Mouse (Mus musculus) neural tube, embryonic 11.5 days (tissue): Measurements from ENCODE around the gene Phf14. TPM values are rescaled to one million over a fixed set of nuclear protein-coding genes. Genes with fewer than 3 reads are reported as not detected.

Experiments used
- ATAC-seq: fragments of 200-750 bp; cut with Nextera tagmentation; 2 replicates; pipeline ENCODE4 v1.8.0; 2017; ENCODE audit warnings: moderate number of reproducible peaks, mild to moderate bottlenecking, moderate TSS enrichment, moderate library complexity; ENCODE audit not compliant: insufficient read depth, low FRiP score, low TSS enrichment
- DNase-seq: peaks from one replicate; pipeline ENCODE4 v3.0.0-alpha.2; 2015; ENCODE audit warnings: low spot score
- H3K27ac ChIP-seq: fragments of 300-500 bp; sonication (generic); 2 replicates; pipeline ENCODE4 v1.5.1; 2014; ENCODE audit warnings: low read depth, mild to moderate bottlenecking, low read length
- H3K27me3 ChIP-seq: fragments of 300-500 bp; sonication (generic); 2 replicates; pipeline ENCODE4 v1.6.1; 2014; ENCODE audit warnings: mild to moderate bottlenecking, low read length, mixed read lengths; ENCODE audit not compliant: control insufficient read depth, insufficient read depth
- H3K36me3 ChIP-seq: fragments of 300-500 bp; sonication (generic); 2 replicates; pipeline ENCODE4 v1.6.1; 2014; ENCODE audit warnings: mild to moderate bottlenecking, low read length, moderate library complexity, mixed read lengths; ENCODE audit not compliant: control insufficient read depth, insufficient read depth
- H3K4me1 ChIP-seq: fragments of 300-500 bp; sonication (generic); 2 replicates; pipeline ENCODE4 v1.6.1; 2014; ENCODE audit warnings: low read length, mixed read lengths; ENCODE audit not compliant: control insufficient read depth, insufficient read depth
- H3K4me2 ChIP-seq: fragments of 300-500 bp; sonication (generic); 2 replicates; pipeline ENCODE4 v1.6.1; 2014; ENCODE audit warnings: low read depth, mild to moderate bottlenecking, moderate library complexity
- H3K4me3 ChIP-seq: fragments of 300-500 bp; sonication (generic); 2 replicates; pipeline ENCODE4 v1.5.1; 2014; ENCODE audit warnings: low read depth, low read length
- H3K9ac ChIP-seq: fragments of 300-500 bp; sonication (generic); 2 replicates; pipeline ENCODE4 v1.6.1; 2014; ENCODE audit warnings: mild to moderate bottlenecking, low read length
- H3K9me3 ChIP-seq: fragments of 300-500 bp; sonication (generic); 2 replicates; pipeline ENCODE4 v1.6.1; 2016; ENCODE audit warnings: low read length; ENCODE audit not compliant: control insufficient read depth
- WGBS: fragments of 180-500 bp; shearing (Covaris S2); extraction: QIAGEN DNeasy Blood & Tissue Kit; methylation state at CpG from one replicate; pipeline ENCODE4 v1.1.7; 2014; 5-methylcytosine and 5-hydroxymethylcytosine counted together
- polyA plus RNA-seq: library from polyadenylated mRNA; unstranded; fragments of >200 nt; fragmentation: Nextera tagmentation; extraction: Ambion mirVana; gene quantifications from 2 replicates; pipeline ENCODE4 v1.2.1, GENCODE M21; 2014

The Phf14 gene
- polyA plus RNA-seq, 1 experiment from 2014 or later, result 84.9 TPM

DNA sequence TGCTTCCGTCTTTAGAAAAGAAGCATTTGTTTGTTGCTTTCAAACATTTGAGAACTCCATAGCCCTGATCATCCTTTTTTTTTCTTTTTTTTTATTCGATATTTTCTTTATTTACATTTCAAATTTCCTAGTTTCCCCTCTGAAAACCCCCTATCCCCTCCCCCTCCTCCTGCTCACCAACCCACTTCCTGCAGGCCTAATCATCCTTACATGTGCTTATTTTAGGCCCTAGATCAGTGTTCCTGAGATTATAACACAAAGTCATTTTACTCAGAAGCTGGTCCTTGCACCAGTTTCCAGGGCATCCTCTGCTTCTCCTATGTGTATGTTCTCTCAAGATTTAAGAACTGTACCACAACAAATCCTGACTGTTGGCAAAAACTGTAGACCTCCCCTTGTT lies 161.7 kb downstream of the Phf14 start:
- ATAC-seq, result no peak
- no peak for DNase-seq
- no peak overlapping the region for H3K9ac ChIP-seq
- H3K9me3 ChIP-seq, result no peaks in the 10 kb centered on the region
- no peaks in the 10 kb centered on the region for H3K4me1 ChIP-seq
- no peaks in the 10 kb centered on the region for H3K27me3 ChIP-seq
- no peak overlapping the region for H3K27ac ChIP-seq
- H3K4me3 ChIP-seq, result no peak overlapping the region
- H3K4me2 ChIP-seq, result no peak overlapping the region
- WGBS, result 93% methylated on average over 2 of the region's 2 CpGs
- no peaks in the 10 kb centered on the region for H3K36me3 ChIP-seq

- H3K4me1 ChIP-seq, result no peaks in the 10 kb centered on the region
- H3K9ac ChIP-seq, result no peak overlapping the region
- no peak overlapping the region for H3K4me3 ChIP-seq
- no peak overlapping the region for H3K4me2 ChIP-seq
- no peak overlapping the region for H3K27ac ChIP-seq
- H3K9me3 ChIP-seq, result no peaks in the 10 kb centered on the region
- ATAC-seq, result no peak
- H3K36me3 ChIP-seq, result no peaks in the 10 kb centered on the region
- DNase-seq, result no peak
- H3K27me3 ChIP-seq, result no peaks in the 10 kb centered on the region
- 68% methylated on average over 5 of the region's 5 CpGs for WGBS
Measured at GRCm38 (mm10) chr6:12074599-12074998, 167.0 kb downstream of the Phf14 start.

DNA sequence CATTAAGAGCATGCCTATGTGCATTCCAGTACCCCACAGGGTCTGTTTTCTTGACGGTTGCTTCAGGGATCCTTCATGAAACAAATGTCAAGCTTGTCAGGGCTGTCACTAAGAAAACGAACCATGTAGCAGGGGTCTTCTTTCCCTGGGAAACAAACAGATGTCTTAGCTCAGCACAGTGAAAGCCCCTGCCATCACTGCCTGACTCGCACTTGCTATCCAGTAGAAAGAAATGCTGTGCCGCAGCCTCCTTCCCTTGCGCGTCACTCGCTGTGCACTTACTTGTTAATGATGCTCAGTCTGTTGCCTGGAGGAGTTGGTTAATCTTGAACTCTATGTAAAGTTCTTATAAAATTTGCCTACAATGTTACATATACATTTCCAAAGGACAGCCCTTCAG lies 169.7 kb downstream of the Phf14 start:
- WGBS, result 74% methylated on average over 7 of the region's 7 CpGs
- Histone ChIP-seq H3K4me2 (no peak overlapping the region), H3K9ac (no peak overlapping the region), H3K27me3 (no peaks in the 10 kb centered on the region), H3K27ac (no peak overlapping the region), H3K4me1 (no peaks in the 10 kb centered on the region), H3K4me3 (no peak overlapping the region), H3K9me3 (no peaks in the 10 kb centered on the region), H3K36me3 (no peaks in the 10 kb centered on the region)
- DNase-seq (no peak), ATAC-seq (no peak)

GRCm38 (mm10) chr6:12077880-12078618 lies 170.4 kb downstream of the Phf14 start:
- no peak for DNase-seq
- H3K9me3 ChIP-seq, result no peaks in the 10 kb centered on the region
- H3K4me1 ChIP-seq, result no peaks in the 10 kb centered on the region
- H3K36me3 ChIP-seq, result no peaks in the 10 kb centered on the region
- no peak overlapping the region for H3K4me3 ChIP-seq
- H3K4me2 ChIP-seq, result no peak overlapping the region
- H3K27ac ChIP-seq, result no peak overlapping the region
- no peak for ATAC-seq
- H3K9ac ChIP-seq, result no peak overlapping the region
- WGBS, result 77% methylated on average over 8 of the region's 8 CpGs
- no peaks in the 10 kb centered on the region for H3K27me3 ChIP-seq

GRCm38 (mm10) chr6:12079260-12079659 lies 171.7 kb downstream of the Phf14 start:
- H3K27ac ChIP-seq, result no peak overlapping the region
- H3K9ac ChIP-seq, result no peak overlapping the region
- H3K36me3 ChIP-seq, result no peaks in the 10 kb centered on the region
- H3K4me3 ChIP-seq, result no peak overlapping the region
- WGBS, result 94% methylated on average over 4 of the region's 4 CpGs
- no peak overlapping the region for H3K4me2 ChIP-seq
- ATAC-seq (no peak), DNase-seq (no peak)
- H3K4me1 ChIP-seq, result no peaks in the 10 kb centered on the region
- no peaks in the 10 kb centered on the region for H3K9me3 ChIP-seq
- no peaks in the 10 kb centered on the region for H3K27me3 ChIP-seq

DNA sequence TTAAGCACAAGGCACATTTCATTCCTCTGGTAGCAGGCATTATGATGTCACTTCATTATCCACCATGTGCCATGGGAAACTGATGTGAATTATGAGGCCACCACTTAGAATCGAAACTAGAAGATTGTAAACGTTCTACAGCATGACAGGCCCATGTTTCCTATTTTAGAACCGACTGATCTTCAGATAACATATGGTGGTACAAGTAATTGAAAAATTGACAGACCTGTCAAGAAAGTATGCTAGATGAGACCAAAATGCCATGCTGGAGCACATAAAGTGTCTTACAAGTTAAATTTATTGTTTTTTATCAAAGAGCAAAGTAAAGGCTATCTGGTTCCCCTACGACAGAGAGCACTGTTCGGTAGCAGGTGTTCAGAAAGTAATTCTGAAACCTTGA lies 172.8 kb downstream of the Phf14 start:
- Histone ChIP-seq H3K27me3 (no peaks in the 10 kb centered on the region), H3K4me2 (no peak overlapping the region), H3K4me1 (no peaks in the 10 kb centered on the region), H3K9ac (no peak overlapping the region), H3K36me3 (no peaks in the 10 kb centered on the region), H3K4me3 (no peak overlapping the region), H3K27ac (no peak overlapping the region), H3K9me3 (no peaks in the 10 kb centered on the region)
- WGBS, result 69% methylated on average over 5 of the region's 5 CpGs
- no peak for DNase-seq
- ATAC-seq, result 0 out of 2 replicates have a peak, but pooled peaks have one; percentile 50

DNA sequence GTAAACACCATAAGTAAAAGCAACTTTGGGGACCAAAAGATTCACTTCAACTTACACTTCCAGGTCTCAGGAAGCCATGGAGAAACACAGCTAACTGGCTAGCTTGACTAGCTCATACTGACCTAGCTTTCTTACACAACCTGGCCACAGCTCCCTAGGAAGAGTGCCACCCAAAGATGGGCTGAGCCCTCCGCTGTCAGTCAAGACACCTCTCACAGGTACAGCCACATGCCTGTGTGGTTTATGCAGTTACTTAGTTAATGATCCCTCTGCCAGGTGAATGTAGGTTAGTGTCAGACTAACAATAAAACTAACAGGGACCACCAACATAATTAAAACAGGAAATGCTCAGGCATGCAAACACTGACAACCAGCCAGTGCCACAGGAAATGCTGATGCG lies 174.1 kb downstream of the Phf14 start:
- no peaks in the 10 kb centered on the region for H3K36me3 ChIP-seq
- H3K9me3 ChIP-seq, result no peaks in the 10 kb centered on the region
- H3K4me1 ChIP-seq, result no peaks in the 10 kb centered on the region
- no peak overlapping the region for H3K4me2 ChIP-seq
- WGBS, result 93% methylated on average over 2 of the region's 2 CpGs
- no peak for DNase-seq
- H3K27ac ChIP-seq, result no peak overlapping the region
- H3K27me3 ChIP-seq, result no peaks in the 10 kb centered on the region
- no peak overlapping the region for H3K4me3 ChIP-seq
- no peak overlapping the region for H3K9ac ChIP-seq
- ATAC-seq, result no peak

GRCm38 (mm10) chr6:12082125-12082524 lies 174.5 kb downstream of the Phf14 start:
- Histone ChIP-seq H3K27me3 (no peaks in the 10 kb centered on the region), H3K27ac (no peak overlapping the region), H3K9me3 (no peaks in the 10 kb centered on the region), H3K4me2 (no peak overlapping the region), H3K9ac (no peak overlapping the region), H3K36me3 (no peaks in the 10 kb centered on the region), H3K4me1 (no peaks in the 10 kb centered on the region), H3K4me3 (no peak overlapping the region)
- 92% methylated on average over 2 of the region's 2 CpGs for WGBS
- DNase-seq, result no peak
- ATAC-seq, result no peak

DNA sequence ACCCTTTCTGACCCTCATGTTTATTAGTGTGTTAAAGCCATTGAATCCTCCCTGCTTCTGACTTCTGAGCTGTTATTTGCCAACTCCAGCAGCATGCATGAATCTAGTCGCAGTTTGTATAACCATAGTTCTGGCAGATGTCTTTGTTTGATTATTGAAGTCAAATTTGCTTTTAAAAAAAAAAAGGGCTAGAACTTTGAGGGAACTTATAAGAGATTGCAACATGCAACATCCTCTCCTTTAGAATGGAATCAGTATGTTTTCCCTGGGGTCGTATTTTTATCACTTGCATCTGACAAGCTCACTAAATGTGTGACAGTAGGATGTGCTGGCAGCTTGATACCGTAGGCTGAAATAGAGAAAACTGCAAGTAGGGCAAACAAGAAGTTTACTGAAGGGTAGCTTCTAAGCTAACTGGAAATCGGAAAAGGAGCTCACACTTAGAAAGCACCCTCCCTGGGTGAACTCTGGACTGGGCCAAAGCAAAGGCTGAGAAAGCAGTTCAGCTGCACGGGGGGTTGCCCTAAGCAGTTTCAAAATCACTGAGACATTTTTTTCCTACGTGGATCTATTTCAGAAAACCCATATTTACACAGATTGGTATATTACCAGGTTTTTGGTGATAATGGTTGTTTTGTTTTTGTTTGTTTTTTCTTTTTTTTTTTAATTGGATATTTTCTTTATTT lies 175.1 kb downstream of the Phf14 start:
- DNase-seq (no peak), ATAC-seq (no peak)
- no peaks in the 10 kb centered on the region for H3K4me1 ChIP-seq
- H3K4me3 ChIP-seq, result no peak overlapping the region
- H3K27ac ChIP-seq, result no peak overlapping the region
- no peaks in the 10 kb centered on the region for H3K9me3 ChIP-seq
- H3K27me3 ChIP-seq, result no peaks in the 10 kb centered on the region
- WGBS, result 86% methylated on average over 6 of the region's 6 CpGs
- H3K36me3 ChIP-seq, result no peaks in the 10 kb centered on the region
- no peak overlapping the region for H3K4me2 ChIP-seq
- H3K9ac ChIP-seq, result no peak overlapping the region
